Mouse (Mus musculus) left cerebral cortex, postnatal 25 days (tissue): Measurements from ENCODE around the gene Fam20a. TPM values are rescaled to one million over a fixed set of nuclear protein-coding genes. Genes with fewer than 3 reads are reported as not detected.

Source experiments
- DNase-seq, 2 experiments: peaks; one replicate each; pipeline ENCODE4 v3.0.0; 2022; ENCODE audit warnings: low spot score in 2 of 2, mixed read lengths in 1 of 2
- intact Hi-C: fragments of 180-260 bp; cut with DNase I; formaldehyde crosslinking; loops from one replicate; pipeline ENCODE4 v1.15.1; 2025
- total RNA-seq, 2 experiments: library from RNA; stranded (reverse); gene quantifications; 2 replicates each; pipeline ENCODE4 v1.2.3; 2021

Fam20a gene
- total RNA-seq, 2 experiments from 2014 or later = 13.8 to 15.8 TPM

GRCm38 (mm10) chr11:109696519-109696918 is 25.6 kb downstream of the Fam20a start:
- no peak for DNase-seq
- intact Hi-C loops = no loop called here

- intact Hi-C loops = no loop called here
- DNase-seq = peak in 1 of 2 experiments; percentile 37
These were observed 29.3 kb downstream of the Fam20a start for GRCm38 (mm10) chr11:109692737-109693136.

- no peak for DNase-seq
- intact Hi-C loops = no loop called here
These were observed 32.5 kb downstream of the Fam20a start for GRCm38 (mm10) chr11:109689539-109689938.

GRCm38 (mm10) chr11:109682221-109682620 is 39.9 kb downstream of the Fam20a start:
- no peak for DNase-seq
- intact Hi-C loops = no loop called here

- no peak for DNase-seq
- intact Hi-C loops = no loop called here
These were observed 40.5 kb downstream of the Fam20a start for GRCm38 (mm10) chr11:109681556-109681955.

GRCm38 (mm10) chr11:109680934-109681333 is 41.1 kb downstream of the Fam20a start:
- DNase-seq = no peak
- intact Hi-C loops = no loop called here

- DNase-seq = no peak
- intact Hi-C loops = no loop called here
These were observed 43.8 kb downstream of the Fam20a start for GRCm38 (mm10) chr11:109678291-109678690.

GRCm38 (mm10) chr11:109676621-109677373 is 45.3 kb downstream of the Fam20a start:
- no peak for DNase-seq

GRCm38 (mm10) chr11:109675771-109676170 is 46.3 kb downstream of the Fam20a start:
- intact Hi-C loops = no loop called here
- DNase-seq = no peak

More at GRCm38 (mm10) chr11:109676621-109677373, 45.3 kb downstream of the Fam20a start:
- intact Hi-C loops = no loop called here

GRCm38 (mm10) chr11:109675208-109675607 is 46.9 kb downstream of the Fam20a start:
- no peak for DNase-seq
- intact Hi-C loops = no loop called here

- intact Hi-C loops = loop anchor here (5.0 kb wide), 2 partner anchors 48 to 108 kb away; partner anchors contain the start of gene Fam20a
- DNase-seq = no peak
These were observed 47.5 kb downstream of the Fam20a start for GRCm38 (mm10) chr11:109674542-109674941.

- intact Hi-C loops = loop anchor here (5.0 kb wide), 2 partner anchors 49 to 109 kb away; partner anchors contain the start of gene Fam20a
- DNase-seq = no peak
These were observed 48.3 kb downstream of the Fam20a start for GRCm38 (mm10) chr11:109673741-109674140.

GRCm38 (mm10) chr11:109672881-109673739 is 49.0 kb downstream of the Fam20a start:
- no peak for DNase-seq
- intact Hi-C loops = loop anchor here (5.0 kb wide), 2 partner anchors 49 to 109 kb away; partner anchors contain the start of gene Fam20a

GRCm38 (mm10) chr11:109672396-109672795 is 49.7 kb downstream of the Fam20a start:
- intact Hi-C loops = loop anchor here (5.0 kb wide), 2 partner anchors 50 to 110 kb away; partner anchors contain the start of gene Fam20a

GRCm38 (mm10) chr11:109672021-109672324 is 50.1 kb downstream of the Fam20a start:
- intact Hi-C loops = loop anchor here (5.0 kb wide), 2 partner anchors 50 to 110 kb away; partner anchors contain the start of gene Fam20a
- no peak for DNase-seq

More at GRCm38 (mm10) chr11:109672396-109672795, 49.7 kb downstream of the Fam20a start:
- DNase-seq = no peak

- intact Hi-C loops = loop anchor here (5.0 kb wide), 2 partner anchors 51 to 111 kb away; partner anchors contain the start of gene Fam20a
- no peak for DNase-seq
These were observed 50.7 kb downstream of the Fam20a start for GRCm38 (mm10) chr11:109671136-109672020.

- intact Hi-C loops = loop anchor here (1.0 to 5.0 kb wide), 3 partner anchors 52 to 190 kb away; partner anchors contain the start of gene Fam20a
- DNase-seq = peak in 1 of 2 experiments; percentile 59
These were observed 51.8 kb downstream of the Fam20a start for GRCm38 (mm10) chr11:109670026-109670916.

- intact Hi-C loops = loop anchor here (5.0 kb wide), 1 partner anchor 603 kb away; no protein-coding TSS in a partner anchor
- no peak for DNase-seq
These were observed 52.9 kb downstream of the Fam20a start for GRCm38 (mm10) chr11:109669149-109669708.
